Mouse (Mus musculus) liver, adult 2 months (tissue): ENCODE data around the gene Rprd1b. TPM values are rescaled to one million over a fixed set of nuclear protein-coding genes. Genes with fewer than 3 reads are reported as not detected.
A peak's percentile ranks its signal among the peaks of the same experiment; 100 is the strongest.

Experiments used
- DNase-seq: peaks from one replicate; pipeline ENCODE4 v3.0.0-alpha.2; 2011; ENCODE audit warnings: low read depth, low spot score; ENCODE audit errors: extremely low read depth
- H3K27ac ChIP-seq: fragments of 200-500 bp; replicated peaks from 2 replicates; pipeline ENCODE4 v1.5.1; 2012; ENCODE audit warnings: low read depth, mild to moderate bottlenecking, control low read depth, inconsistent platforms, low read length; ENCODE audit not compliant: insufficient read depth
- H3K27me3 ChIP-seq: fragments of 200-500 bp; 2 replicates; pipeline ENCODE4 v1.6.1; 2012; ENCODE audit warnings: mild to moderate bottlenecking, moderate library complexity, low read length, inconsistent platforms; ENCODE audit not compliant: control insufficient read depth, insufficient read depth
- H3K36me3 ChIP-seq: fragments of 200-500 bp; 2 replicates; pipeline ENCODE4 v1.6.1; 2012; ENCODE audit warnings: low read length, inconsistent platforms; ENCODE audit not compliant: control insufficient read depth, insufficient read depth
- H3K4me1 ChIP-seq: fragments of 200-500 bp; 2 replicates; pipeline ENCODE4 v1.6.1; 2011; ENCODE audit warnings: low read length; ENCODE audit not compliant: control insufficient read depth, insufficient read depth
- H3K4me3 ChIP-seq: fragments of 200-500 bp; 2 replicates; pipeline ENCODE4 v1.5.1; 2011; ENCODE audit warnings: low read depth, mild to moderate bottlenecking, control low read depth, low read length, moderate library complexity; ENCODE audit not compliant: insufficient read depth
- H3K79me2 ChIP-seq: fragments of 200-500 bp; 2 replicates; pipeline ENCODE4 v1.6.1; 2012; ENCODE audit warnings: inconsistent platforms, mild to moderate bottlenecking, low read length, moderate library complexity; ENCODE audit not compliant: control insufficient read depth, insufficient read depth
- H3K9ac ChIP-seq: fragments of 200-500 bp; 2 replicates; pipeline ENCODE4 v1.6.1; 2012; ENCODE audit warnings: low read depth, mild to moderate bottlenecking, control low read depth, inconsistent platforms, low read length
- CTCF ChIP-seq: fragments of 200-500 bp; IDR thresholded peaks from 2 replicates; pipeline ENCODE4 v1.5.1; 2011; ENCODE audit warnings: low read depth, low read length, control low read depth
- POLR2A ChIP-seq: fragments of 200-500 bp; IDR thresholded peaks from 2 replicates; pipeline ENCODE4 v1.6.1; 2011; ENCODE audit warnings: low read length, control low read depth; ENCODE audit not compliant: insufficient read depth; ENCODE audit errors: extremely low read depth
- WGBS: fragments of 180-500 bp; shearing (Covaris S2); methylation state at CpG from one replicate; pipeline ENCODE4 v1.1.7; 2018; 5-methylcytosine and 5-hydroxymethylcytosine counted together
- polyA plus RNA-seq: library from polyadenylated mRNA; depleted of rRNA; stranded (reverse); fragments of >200 nt; gene quantifications from 2 replicates; pipeline ENCODE4 v1.2.3, GENCODE M21; 2012
- total RNA-seq: library from RNA; depleted of rRNA; stranded (reverse); fragments of >200 nt; gene quantifications from 2 replicates; pipeline ENCODE4 v1.2.3, GENCODE M21; 2014

Gene Rprd1b
- total and polyA plus RNA-seq, 2 experiments = 6.8 to 14.2 TPM

DNA sequence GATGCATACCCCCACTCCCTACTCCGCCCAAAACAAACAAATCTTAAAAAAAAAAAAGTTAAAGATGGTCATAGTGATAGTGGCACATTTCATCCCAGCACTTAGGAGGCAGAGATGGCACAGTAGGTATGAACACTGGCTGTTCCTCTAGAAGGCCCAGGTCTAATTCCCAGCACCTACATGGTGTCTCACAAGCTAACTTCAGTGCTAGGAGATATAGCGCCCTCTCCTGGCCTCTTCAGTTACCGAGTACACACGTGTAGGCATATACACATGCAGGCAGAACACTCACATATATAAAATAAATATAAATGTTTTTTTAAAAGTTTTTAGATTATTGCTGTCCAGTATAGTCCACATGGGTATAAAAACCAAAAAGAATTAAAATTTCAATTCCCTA is 22.7 kb upstream of the Rprd1b start:
- H3K36me3 ChIP-seq = peaks cover 7% of the 10 kb centered on the region

GRCm38 (mm10) chr2:158009373-158009772 is 18.9 kb upstream of the Rprd1b start:
- Histone ChIP-seq H3K27ac (no peak overlapping the region), H3K9ac (no peak overlapping the region), H3K79me2 (peaks cover 6% of the 10 kb centered on the region; the same call in 1 of the 2 replicates), H3K27me3 (no peaks in the 10 kb centered on the region), H3K4me1 (0 out of 2 replicates have a peak, but pooled peaks cover 2% of the 10 kb centered on the region), H3K4me3 (no peak overlapping the region), H3K36me3 (peaks cover 6% of the 10 kb centered on the region)
- WGBS = 39% methylated on average over 7 of the region's 7 CpGs
- TF ChIP-seq CTCF (no peak), POLR2A (no peak)
- peak; percentile 63 for DNase-seq

More for the DNA sequence above, 22.7 kb upstream of the Rprd1b start:
- no peak overlapping the region for H3K27ac ChIP-seq
- no peak for DNase-seq
- peaks cover 2% of the 10 kb centered on the region; the same call in 1 of the 2 replicates for H3K4me1 ChIP-seq
- 95% methylated on average over 4 of the region's 4 CpGs for WGBS
- no peaks in the 10 kb centered on the region; the same call in 1 of the 2 replicates for H3K79me2 ChIP-seq
- H3K4me3 ChIP-seq = no peak overlapping the region
- no peak for TF ChIP-seq POLR2A
- no peak overlapping the region for H3K9ac ChIP-seq
- no peaks in the 10 kb centered on the region for H3K27me3 ChIP-seq

DNA sequence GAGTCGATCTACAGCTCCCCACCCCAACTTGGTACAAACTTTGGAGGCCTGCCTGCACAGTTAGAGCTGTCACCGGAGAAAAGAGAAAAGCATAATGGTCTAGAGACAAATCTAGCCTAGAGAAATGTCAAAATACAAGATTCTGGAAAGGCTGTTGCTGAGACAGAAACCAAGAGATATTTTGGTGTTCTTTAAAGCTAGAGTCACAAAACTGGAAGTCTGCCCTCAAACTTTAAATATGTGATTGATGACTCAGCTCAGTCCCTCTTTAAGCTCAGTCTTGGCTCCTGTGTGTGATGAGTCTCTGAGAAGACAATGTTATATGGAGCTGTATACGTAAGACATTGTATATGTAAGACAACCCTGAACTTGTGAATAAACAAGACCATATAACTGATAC is 15.7 kb upstream of the Rprd1b start:
- Histone ChIP-seq H3K27me3 (no peaks in the 10 kb centered on the region), H3K27ac (no peak overlapping the region), H3K9ac (no peak overlapping the region), H3K4me3 (no peak overlapping the region), H3K36me3 (peaks cover 6% of the 10 kb centered on the region), H3K4me1 (no peaks in the 10 kb centered on the region), H3K79me2 (peaks cover 8% of the 10 kb centered on the region; the same call in 1 of the 2 replicates)
- WGBS = 94% methylated on average over 3 of the region's 3 CpGs
- DNase-seq = no peak
- TF ChIP-seq CTCF (no peak), POLR2A (no peak)

GRCm38 (mm10) chr2:158017330-158017729 is 11.0 kb upstream of the Rprd1b start:
- DNase-seq = no peak
- 87% methylated on average over 4 of the region's 4 CpGs for WGBS
- Histone ChIP-seq H3K27ac (no peak overlapping the region), H3K4me1 (0 out of 2 replicates have a peak, but pooled peaks cover 1% of the 10 kb centered on the region), H3K36me3 (no peaks in the 10 kb centered on the region; the same call in 1 of the 2 replicates), H3K9ac (no peak overlapping the region), H3K27me3 (no peaks in the 10 kb centered on the region), H3K4me3 (no peak overlapping the region), H3K79me2 (peaks cover 14% of the 10 kb centered on the region)
- TF ChIP-seq CTCF (no peak), POLR2A (no peak)

DNA sequence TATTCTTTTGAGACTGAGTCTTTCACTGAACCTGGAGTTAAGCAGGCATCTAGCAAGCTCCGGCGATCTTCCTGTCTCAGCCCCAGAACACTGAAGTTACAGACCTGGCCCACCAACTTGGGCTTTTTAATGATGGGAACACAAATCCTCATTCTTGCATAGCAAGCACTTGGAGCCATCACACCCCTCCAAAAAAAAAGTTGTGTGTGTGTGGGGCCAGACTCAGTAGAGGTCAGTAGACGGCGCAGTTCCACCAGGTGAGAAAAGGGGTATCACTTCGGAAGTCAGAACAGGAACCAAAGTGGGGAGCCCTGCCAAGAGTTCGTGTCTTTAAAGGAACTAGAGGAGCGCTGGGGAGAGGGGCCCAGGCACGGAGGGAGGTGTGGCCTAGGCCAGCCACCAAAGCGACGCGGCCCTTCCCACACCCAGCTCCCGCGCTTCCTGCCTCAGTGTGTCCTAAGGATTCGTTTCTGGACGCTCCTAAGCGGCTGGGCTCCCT is 393 bp upstream of the Rprd1b start:
- no peak for DNase-seq
- Histone ChIP-seq H3K27me3 (no peaks in the 10 kb centered on the region), H3K27ac (peak overlapping the region; percentile 98), H3K4me3 (peak overlapping the region; percentile 78), H3K79me2 (peaks cover 27% of the 10 kb centered on the region), H3K36me3 (no peaks in the 10 kb centered on the region), H3K9ac (peak overlapping the region; percentile 75), H3K4me1 (peaks cover 13% of the 10 kb centered on the region)
- TF ChIP-seq POLR2A (peak; percentile 48; the same call in 1 of the 2 replicates), CTCF (no peak)
- 1% methylated on average over 16 of the region's 16 CpGs for WGBS

GRCm38 (mm10) chr2:158030007-158030406 is 1.7 kb downstream of the Rprd1b start:
- Histone ChIP-seq H3K9ac (no peak overlapping the region), H3K79me2 (peaks cover 23% of the 10 kb centered on the region), H3K27ac (no peak overlapping the region), H3K27me3 (no peaks in the 10 kb centered on the region), H3K4me3 (no peak overlapping the region), H3K4me1 (peaks cover 14% of the 10 kb centered on the region), H3K36me3 (no peaks in the 10 kb centered on the region)
- DNase-seq = no peak
- TF ChIP-seq POLR2A = no peak
- TF ChIP-seq CTCF = no peak
- WGBS = 51% methylated on average over 7 of the region's 7 CpGs
